Mouse (Mus musculus): ENCODE results near the gene Aunip. TPM values are rescaled to one million over a fixed set of nuclear protein-coding genes. Genes with fewer than 3 reads are reported as not detected.

Aunip gene
- polyA plus RNA-seq, 1 experiment from 2014 or later: 2.0 TPM

DNA sequence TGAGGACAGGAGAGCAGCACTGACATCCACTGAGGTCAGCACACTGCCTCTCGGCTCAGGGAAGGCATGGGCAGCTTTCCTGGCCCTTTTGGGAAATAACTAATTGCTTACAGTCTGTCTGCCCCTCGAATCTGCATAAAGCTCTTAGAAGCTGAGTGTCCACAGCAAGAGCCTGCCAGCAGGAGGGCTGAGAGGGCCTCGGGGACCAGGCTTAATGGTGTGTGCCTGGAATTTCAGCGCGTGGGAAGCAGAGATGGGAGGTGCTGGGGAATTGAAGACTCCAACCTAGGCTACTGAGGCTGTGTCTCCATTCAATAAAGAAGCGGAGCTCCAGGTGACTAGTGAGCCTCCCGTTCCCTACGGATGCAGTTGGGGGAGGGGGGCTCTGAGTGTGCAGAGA, 36.6 kb upstream of the Aunip start:
- Histone ChIP-seq H3K4me3 (peak overlapping the region; percentile 6; the same call in 1 of the 2 replicates), H3K27me3 (no peaks in the 10 kb centered on the region), H3K9ac (peak overlapping the region; percentile 18; the same call in 1 of the 2 replicates), H3K9me3 (no peaks in the 10 kb centered on the region), H3K4me1 (replicated peaks) (peaks cover 48% of the 10 kb centered on the region), H3K27ac (replicated peaks) (peak overlapping the region; percentile 76), H3K36me3 (peaks cover 58% of the 10 kb centered on the region), H3K4me2 (peak overlapping the region; percentile 18; the same call in 1 of the 2 replicates)
- ATAC-seq (ENCODE audit: low FRiP score, low read depth): no peak
- 22% methylated on average over 8 of the region's 8 CpGs for WGBS

GRCm38 (mm10) chr4:134476899-134477298, 33.9 kb upstream of the Aunip start:
- peaks cover 47% of the 10 kb centered on the region for H3K36me3 ChIP-seq

DNA sequence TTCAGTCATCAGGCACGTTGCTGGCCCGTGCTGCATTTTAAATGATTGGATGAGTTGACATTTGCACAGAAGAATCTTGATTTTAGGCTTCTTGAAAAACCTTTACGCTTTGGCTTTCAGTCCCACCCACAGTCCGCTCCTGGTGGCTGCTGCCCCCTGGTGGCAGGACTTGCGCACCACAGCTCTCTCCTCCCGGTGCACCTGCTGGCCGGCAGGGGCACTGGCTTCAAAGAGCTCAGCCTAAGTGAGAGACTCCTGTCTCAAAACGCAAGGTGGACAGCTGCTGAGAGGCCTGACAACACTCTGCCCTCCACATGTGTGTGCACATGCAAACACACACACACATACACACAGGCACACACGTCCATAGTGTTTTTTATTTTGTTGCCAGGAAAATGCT, 32.8 kb upstream of the Aunip start:
- peak overlapping the region; percentile 50 for H3K27ac ChIP-seq (replicated peaks)
- H3K27me3 ChIP-seq: no peaks in the 10 kb centered on the region
- WGBS: 5% methylated on average over 9 of the region's 9 CpGs
- no peak overlapping the region for H3K4me3 ChIP-seq
- no peak overlapping the region for H3K4me2 ChIP-seq
- H3K36me3 ChIP-seq: peaks cover 37% of the 10 kb centered on the region
- H3K4me1 ChIP-seq (replicated peaks): peaks cover 26% of the 10 kb centered on the region
- no peak overlapping the region for H3K9ac ChIP-seq
- ATAC-seq (ENCODE audit: low FRiP score, low read depth): peak; percentile 63
- H3K9me3 ChIP-seq: no peaks in the 10 kb centered on the region

More at GRCm38 (mm10) chr4:134476899-134477298, 33.9 kb upstream of the Aunip start:
- no peak; the same call in 1 of the 2 replicates for ATAC-seq (ENCODE audit: low FRiP score, low read depth)
- WGBS: 89% methylated on average over 8 of the region's 8 CpGs
- no peak overlapping the region for H3K9ac ChIP-seq
- H3K27ac ChIP-seq (replicated peaks): peak overlapping the region; percentile 50
- H3K4me3 ChIP-seq: no peak overlapping the region
- peaks cover 37% of the 10 kb centered on the region for H3K4me1 ChIP-seq (replicated peaks)
- H3K27me3 ChIP-seq: no peaks in the 10 kb centered on the region
- H3K4me2 ChIP-seq: no peak overlapping the region
- H3K9me3 ChIP-seq: no peaks in the 10 kb centered on the region

GRCm38 (mm10) chr4:134479839-134480238, 31.0 kb upstream of the Aunip start:
- Histone ChIP-seq H3K27me3 (no peaks in the 10 kb centered on the region), H3K9me3 (no peaks in the 10 kb centered on the region), H3K36me3 (peaks cover 23% of the 10 kb centered on the region), H3K4me2 (no peak overlapping the region), H3K4me3 (no peak overlapping the region), H3K4me1 (replicated peaks) (peaks cover 19% of the 10 kb centered on the region), H3K9ac (no peak overlapping the region), H3K27ac (replicated peaks) (no peak overlapping the region)
- no peak for ATAC-seq (ENCODE audit: low FRiP score, low read depth)
- WGBS: 87% methylated on average over 4 of the region's 4 CpGs

- Histone ChIP-seq H3K27ac (replicated peaks) (no peak overlapping the region), H3K36me3 (peaks cover 13% of the 10 kb centered on the region), H3K27me3 (no peaks in the 10 kb centered on the region), H3K9me3 (no peaks in the 10 kb centered on the region), H3K4me3 (no peak overlapping the region), H3K4me2 (no peak overlapping the region), H3K4me1 (replicated peaks) (peaks cover 15% of the 10 kb centered on the region), H3K9ac (no peak overlapping the region)
- WGBS: 25% methylated on average over 6 of the region's 6 CpGs
- no peak for ATAC-seq (ENCODE audit: low FRiP score, low read depth)
These were observed 29.9 kb upstream of the Aunip start for GRCm38 (mm10) chr4:134480864-134481263.

- Histone ChIP-seq H3K36me3 (peaks cover 9% of the 10 kb centered on the region), H3K4me3 (no peak overlapping the region), H3K4me2 (no peak overlapping the region), H3K27ac (replicated peaks) (no peak overlapping the region), H3K4me1 (replicated peaks) (peaks cover 15% of the 10 kb centered on the region), H3K9me3 (no peaks in the 10 kb centered on the region), H3K9ac (no peak overlapping the region), H3K27me3 (no peaks in the 10 kb centered on the region)
- 58% methylated on average over 6 of the region's 6 CpGs for WGBS
- no peak for ATAC-seq (ENCODE audit: low FRiP score, low read depth)
These were observed 29.5 kb upstream of the Aunip start for GRCm38 (mm10) chr4:134481270-134481669.

DNA sequence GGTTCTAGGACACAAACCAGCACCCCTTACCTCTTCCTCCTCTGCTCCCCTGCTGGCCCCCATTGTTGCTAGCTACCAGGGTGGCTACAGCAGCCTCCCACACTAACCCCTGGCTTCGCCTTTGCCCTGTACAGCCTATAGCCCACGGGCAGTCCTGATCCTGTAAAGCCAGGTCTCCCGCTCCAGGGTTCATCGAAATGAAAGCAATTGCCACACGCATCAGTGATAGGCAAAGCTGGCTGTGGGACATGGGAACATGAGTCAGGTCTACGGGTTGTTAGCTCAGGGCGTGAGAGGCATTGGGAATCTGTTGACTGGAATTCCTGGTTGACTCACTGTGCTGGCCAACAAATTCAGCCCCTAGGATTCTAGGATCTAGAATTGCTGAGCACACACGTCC, 28.4 kb upstream of the Aunip start:
- H3K4me1 ChIP-seq (replicated peaks): peaks cover 10% of the 10 kb centered on the region
- H3K27ac ChIP-seq (replicated peaks): no peak overlapping the region
- WGBS: 84% methylated on average over 8 of the region's 8 CpGs
- no peaks in the 10 kb centered on the region for H3K27me3 ChIP-seq
- no peaks in the 10 kb centered on the region for H3K36me3 ChIP-seq
- ATAC-seq (ENCODE audit: low FRiP score, low read depth): no peak
- no peak overlapping the region for H3K4me2 ChIP-seq
- no peaks in the 10 kb centered on the region for H3K9me3 ChIP-seq
- no peak overlapping the region for H3K4me3 ChIP-seq
- H3K9ac ChIP-seq: no peak overlapping the region

DNA sequence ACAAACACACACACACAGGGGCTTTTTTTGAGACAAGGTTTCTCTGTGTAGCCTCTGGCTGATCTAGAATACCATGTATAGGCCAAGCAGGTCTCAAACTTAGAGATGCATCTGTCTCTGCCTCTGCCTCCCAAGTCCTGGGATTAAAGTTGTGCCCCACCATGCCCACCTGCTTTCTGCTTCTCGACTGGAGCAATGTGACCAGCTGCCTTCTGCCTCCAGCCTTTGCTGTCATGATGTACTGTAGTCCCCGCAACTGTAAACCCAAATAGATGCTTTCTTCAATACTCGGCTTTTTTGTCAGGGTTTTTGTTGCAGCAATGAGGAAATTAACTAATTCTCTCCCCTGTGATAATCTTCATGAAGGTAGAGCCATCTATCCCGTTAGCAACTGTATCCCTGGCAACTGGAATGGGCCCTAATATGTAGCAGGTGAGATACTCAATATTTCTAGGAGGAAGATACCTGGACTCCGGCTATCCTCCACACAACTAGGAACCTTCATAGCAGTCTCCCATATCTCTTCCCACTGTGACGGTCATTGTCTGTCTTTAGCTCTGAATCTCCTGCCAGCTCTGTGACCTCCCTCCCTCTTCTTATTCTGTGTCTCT, 27.6 kb upstream of the Aunip start:
- H3K4me3 ChIP-seq: no peak overlapping the region
- H3K27me3 ChIP-seq: no peaks in the 10 kb centered on the region
- H3K9ac ChIP-seq: no peak overlapping the region
- H3K27ac ChIP-seq (replicated peaks): no peak overlapping the region
- H3K36me3 ChIP-seq: no peaks in the 10 kb centered on the region
- ATAC-seq (ENCODE audit: low FRiP score, low read depth): no peak
- peaks cover 7% of the 10 kb centered on the region for H3K4me1 ChIP-seq (replicated peaks)
- 66% methylated on average over 6 of the region's 6 CpGs for WGBS
- no peak overlapping the region for H3K4me2 ChIP-seq
- no peaks in the 10 kb centered on the region for H3K9me3 ChIP-seq

GRCm38 (mm10) chr4:134483696-134484095, 27.1 kb upstream of the Aunip start:
- Histone ChIP-seq H3K4me2 (no peak overlapping the region), H3K27ac (replicated peaks) (no peak overlapping the region), H3K4me3 (no peak overlapping the region), H3K9ac (no peak overlapping the region), H3K27me3 (no peaks in the 10 kb centered on the region), H3K4me1 (replicated peaks) (peaks cover 7% of the 10 kb centered on the region; the same call in 1 of the 2 replicates), H3K36me3 (no peaks in the 10 kb centered on the region), H3K9me3 (no peaks in the 10 kb centered on the region)
- 0 out of 2 replicates have a peak, but pooled peaks have one; percentile 40 for ATAC-seq (ENCODE audit: low FRiP score, low read depth)
- 40% methylated on average over 6 of the region's 6 CpGs for whole genome bisulfite sequencing

DNA sequence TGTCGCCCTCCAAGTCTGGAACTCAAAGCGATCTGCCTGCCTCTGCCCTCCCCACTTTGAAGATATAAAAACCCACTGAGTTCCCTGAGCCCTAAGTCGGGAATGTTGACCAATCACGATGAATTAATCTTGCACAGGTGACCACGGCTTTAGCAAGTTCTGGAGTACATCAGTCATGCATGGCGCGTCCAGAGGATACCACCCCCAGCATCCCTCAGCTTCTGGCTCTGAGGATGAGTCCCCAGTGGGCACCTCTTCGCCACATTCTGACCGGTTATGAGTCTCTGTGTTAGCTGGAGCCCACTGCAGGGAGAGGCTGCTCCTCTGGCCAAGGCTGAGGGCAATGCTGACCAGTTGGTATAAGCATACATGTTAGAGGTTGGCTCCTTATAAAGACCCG, 26.6 kb upstream of the Aunip start:
- no peak overlapping the region for H3K4me2 ChIP-seq
- H3K27me3 ChIP-seq: no peaks in the 10 kb centered on the region
- no peaks in the 10 kb centered on the region for H3K36me3 ChIP-seq
- ATAC-seq (ENCODE audit: low FRiP score, low read depth): no peak
- H3K4me1 ChIP-seq (replicated peaks): peaks cover 7% of the 10 kb centered on the region; the same call in 1 of the 2 replicates
- 80% methylated on average over 10 of the region's 10 CpGs for WGBS
- H3K27ac ChIP-seq (replicated peaks): no peak overlapping the region
- H3K9ac ChIP-seq: no peak overlapping the region
- no peak overlapping the region for H3K4me3 ChIP-seq
- no peaks in the 10 kb centered on the region for H3K9me3 ChIP-seq

DNA sequence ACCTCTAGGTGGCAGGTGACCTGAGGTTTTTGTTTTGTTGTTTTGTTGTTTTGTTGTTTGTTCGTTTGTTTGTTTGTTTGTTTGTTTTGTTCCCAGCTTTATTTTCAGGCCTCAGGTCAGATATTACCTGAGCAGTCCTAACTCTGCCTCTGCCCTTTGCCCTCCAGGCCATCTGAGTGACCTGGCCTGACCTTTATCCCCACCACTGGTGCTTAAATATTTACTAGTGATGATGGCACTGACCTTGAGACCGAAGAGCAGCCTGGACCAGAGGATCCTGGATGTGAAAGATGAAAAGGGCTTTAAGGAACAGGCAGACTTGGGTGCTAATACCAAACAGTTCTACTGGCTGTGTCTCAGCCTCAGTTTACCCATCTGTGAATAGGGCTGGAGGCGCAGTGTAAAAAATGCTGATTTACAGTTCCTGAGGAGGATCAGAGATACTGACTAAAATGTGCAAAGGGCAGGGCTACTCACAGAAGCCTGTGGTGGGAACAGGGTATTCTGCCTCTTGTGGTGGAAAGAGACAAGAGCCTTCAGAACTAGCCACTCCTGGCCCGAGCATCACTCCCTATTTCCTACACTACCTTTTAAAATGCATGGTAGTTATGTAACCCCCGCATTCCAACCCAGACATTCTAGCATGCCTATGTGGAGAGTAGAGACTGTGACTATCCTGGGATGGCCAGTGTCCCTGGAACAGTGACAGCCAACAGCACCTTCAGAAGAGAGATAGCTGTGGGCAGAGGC, 25.5 kb upstream of the Aunip start:
- H3K4me1 ChIP-seq (replicated peaks): peaks cover 7% of the 10 kb centered on the region; the same call in 1 of the 2 replicates
- H3K27ac ChIP-seq (replicated peaks): no peak overlapping the region
- H3K27me3 ChIP-seq: no peaks in the 10 kb centered on the region
- H3K4me3 ChIP-seq: no peak overlapping the region
- no peaks in the 10 kb centered on the region for H3K9me3 ChIP-seq
- 92% methylated on average over 5 of the region's 5 CpGs for WGBS
- H3K4me2 ChIP-seq: no peak overlapping the region
- no peak overlapping the region for H3K9ac ChIP-seq
- ATAC-seq (ENCODE audit: low FRiP score, low read depth): no peak
- H3K36me3 ChIP-seq: no peaks in the 10 kb centered on the region

DNA sequence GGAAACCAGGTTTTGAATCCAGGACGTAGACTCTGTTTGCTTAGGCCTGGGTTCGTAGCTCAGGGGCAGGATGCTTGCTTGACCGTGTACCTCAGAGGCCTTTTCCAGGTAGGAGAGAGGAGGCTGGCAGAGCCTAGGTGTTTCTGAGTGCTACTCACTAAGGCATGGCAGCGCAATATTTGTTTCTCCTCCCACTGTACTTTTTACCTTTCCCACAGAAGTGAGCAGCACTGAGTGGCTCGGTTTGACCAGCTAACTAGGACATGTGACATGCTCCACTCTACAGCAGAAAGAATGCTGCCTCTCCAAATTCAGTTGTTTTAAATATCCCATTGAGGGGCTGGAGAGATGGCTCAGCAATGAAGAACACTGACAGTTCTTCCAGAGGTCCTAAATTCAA, 22.6 kb upstream of the Aunip start:
- H3K4me2 ChIP-seq: no peak overlapping the region
- no peak overlapping the region for H3K4me3 ChIP-seq
- 95% methylated on average over 5 of the region's 5 CpGs for WGBS
- no peaks in the 10 kb centered on the region for H3K27me3 ChIP-seq
- H3K9ac ChIP-seq: no peak overlapping the region
- peaks cover 7% of the 10 kb centered on the region; the same call in 1 of the 2 replicates for H3K4me1 ChIP-seq (replicated peaks)
- H3K9me3 ChIP-seq: no peaks in the 10 kb centered on the region
- no peaks in the 10 kb centered on the region for H3K36me3 ChIP-seq
- no peak for ATAC-seq (ENCODE audit: low FRiP score, low read depth)
- H3K27ac ChIP-seq (replicated peaks): no peak overlapping the region

Data from hindbrain, embryonic 15.5 days (tissue).